Mouse (Mus musculus) retina, postnatal 1 day (tissue): ENCODE measurements around the gene Pabpn1.

ENCODE experiments used
- DNase-seq: peaks from one replicate; pipeline ENCODE4 v3.0.0-alpha.2; 2012

Pabpn1 gene

DNA sequence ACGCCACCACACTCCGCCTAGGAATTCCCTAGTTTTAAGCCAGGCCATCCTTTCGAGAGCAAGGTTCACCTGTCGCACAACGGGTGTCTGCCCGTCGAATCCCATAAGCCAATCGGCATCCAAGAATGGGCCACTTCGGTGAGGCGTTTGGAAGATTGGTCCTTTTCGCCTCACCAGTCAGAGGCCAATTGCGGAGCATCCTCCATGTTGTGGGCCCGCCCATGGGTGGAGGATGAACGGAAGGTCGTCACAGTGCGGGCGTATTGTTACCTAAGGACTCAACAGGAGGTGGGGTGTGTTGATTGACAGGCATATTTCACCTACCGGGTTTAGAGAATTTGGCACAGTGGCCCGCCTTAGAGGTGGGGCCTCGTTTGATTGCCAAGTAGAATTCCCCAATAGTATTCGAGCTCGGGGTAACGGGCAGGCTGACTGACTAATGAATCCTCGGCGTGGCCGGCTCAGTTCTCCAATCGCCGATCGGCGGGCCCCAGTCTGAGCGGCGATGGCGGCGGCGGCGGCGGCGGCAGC, 1.4 kb downstream of the Pabpn1 start:
- peak; percentile 100 for DNase-seq

DNA sequence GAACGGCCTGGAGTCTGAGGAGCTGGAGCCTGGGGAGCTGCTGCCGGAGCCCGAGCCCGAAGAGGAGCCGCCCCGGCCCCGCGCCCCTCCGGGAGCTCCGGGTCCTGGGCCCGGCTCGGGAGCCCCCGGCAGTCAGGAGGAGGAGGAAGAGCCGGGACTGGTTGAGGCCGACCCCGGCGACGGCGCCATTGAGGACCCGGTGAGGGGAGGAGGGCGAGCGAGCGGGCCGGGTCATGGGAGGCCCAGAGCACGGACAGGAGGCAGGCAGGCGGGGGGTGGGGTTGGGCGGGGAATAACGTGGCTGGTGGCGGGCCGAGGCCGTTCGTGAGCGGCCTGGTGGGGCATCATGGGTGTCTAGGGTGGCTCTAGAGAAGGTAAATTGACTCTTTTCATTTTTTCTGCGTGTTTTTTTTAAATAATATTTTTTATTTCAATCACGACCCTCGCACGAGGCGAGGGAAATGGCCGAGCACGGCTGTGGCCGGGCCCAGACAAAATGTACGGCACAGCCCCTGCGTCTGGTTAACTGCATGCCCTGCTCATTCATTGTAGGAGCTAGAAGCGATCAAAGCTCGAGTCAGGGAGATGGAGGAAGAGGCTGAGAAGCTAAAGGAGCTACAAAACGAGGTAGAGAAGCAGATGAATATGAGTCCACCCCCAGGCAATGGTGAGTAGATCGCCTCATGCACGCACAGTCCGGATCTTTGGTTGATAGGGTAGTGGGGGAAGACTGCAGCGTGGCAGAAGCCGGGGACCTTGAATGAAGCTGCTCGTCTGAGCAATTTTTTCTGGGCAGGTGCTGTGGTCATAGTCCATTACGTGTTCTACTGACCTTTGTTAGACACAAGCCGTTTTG, 2.2 kb downstream of the Pabpn1 start:
- peak; percentile 71 for DNase-seq

DNA sequence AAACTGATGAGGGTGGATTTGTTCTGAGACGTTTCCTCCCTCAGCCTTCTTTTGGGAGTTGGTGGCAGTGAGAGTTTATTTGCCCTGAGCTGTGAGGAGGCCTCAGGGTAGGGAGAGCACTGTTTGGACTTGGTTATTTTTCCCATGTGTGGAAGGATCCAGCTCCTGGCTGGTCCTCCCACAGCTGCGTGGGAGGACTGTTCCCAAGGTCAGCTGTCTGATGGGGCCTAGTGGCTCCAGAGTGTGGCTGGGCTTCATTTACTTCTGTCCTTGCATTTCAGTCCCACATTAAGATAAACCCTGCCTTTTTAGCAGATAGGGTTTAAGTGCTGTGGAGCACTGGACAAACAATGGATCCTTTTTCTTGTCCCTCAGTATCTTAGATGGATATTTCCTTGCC, 5.1 kb downstream of the Pabpn1 start:
- DNase-seq: no peak

DNA sequence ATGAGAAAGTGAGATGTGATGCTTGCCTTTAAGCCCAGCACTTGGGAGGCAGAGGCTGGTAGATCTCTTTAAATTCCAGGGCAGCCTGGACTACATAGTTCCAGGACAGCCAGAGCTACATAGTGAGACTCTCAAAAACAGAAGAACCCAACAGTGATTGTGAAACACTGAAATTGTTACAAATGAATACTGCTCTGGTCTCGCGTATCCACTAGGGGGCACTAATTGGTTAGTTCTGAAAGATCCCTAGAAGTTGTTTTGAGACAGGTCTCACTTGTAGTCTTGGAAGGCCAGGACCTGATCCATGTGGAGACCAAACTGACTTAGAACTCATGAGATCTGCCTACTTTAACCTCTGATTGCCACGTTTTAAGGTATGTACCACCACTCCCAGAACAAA, 8.1 kb downstream of the Pabpn1 start:
- DNase-seq: peak; percentile 89

DNA sequence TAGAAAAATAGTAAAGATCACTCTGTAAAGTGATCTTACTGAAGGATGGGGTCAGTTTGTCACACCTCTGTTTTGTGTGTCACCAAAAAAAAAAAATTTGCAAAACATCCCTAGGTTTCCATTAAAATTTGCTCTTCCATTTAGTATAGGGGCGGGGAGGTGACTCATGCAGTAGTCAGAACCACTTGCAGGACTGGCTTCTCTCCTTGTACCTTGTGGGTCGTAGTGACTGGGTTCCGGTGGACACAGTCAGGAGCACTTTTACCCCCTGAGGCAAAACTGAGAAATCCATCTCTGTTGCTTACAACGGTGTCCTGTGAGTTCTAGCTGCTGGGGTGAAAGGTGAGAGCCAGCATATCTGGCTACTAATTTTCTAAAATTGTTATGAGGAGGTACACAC, 11.3 kb downstream of the Pabpn1 start:
- no peak for DNase-seq

DNA sequence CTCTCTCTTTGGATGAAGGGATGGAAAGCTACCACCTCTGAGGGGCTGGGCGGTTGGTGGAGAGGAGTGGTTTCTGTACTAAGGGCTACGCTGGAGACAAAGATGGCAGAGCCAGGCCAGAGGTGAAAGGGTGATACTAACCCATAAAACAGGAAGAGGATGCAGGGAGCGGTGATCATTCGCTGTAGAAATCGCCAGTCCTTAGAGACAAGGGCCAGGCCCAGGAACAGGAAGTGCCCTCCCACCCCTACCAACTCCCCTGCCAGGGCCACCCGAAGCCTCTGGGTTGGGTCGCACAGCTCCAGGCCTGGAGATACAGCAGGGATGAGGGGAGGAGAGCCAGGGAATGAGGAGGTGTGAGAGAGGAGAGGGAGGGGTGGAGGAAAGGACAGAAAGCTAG, 16.4 kb downstream of the Pabpn1 start:
- DNase-seq: no peak

DNA sequence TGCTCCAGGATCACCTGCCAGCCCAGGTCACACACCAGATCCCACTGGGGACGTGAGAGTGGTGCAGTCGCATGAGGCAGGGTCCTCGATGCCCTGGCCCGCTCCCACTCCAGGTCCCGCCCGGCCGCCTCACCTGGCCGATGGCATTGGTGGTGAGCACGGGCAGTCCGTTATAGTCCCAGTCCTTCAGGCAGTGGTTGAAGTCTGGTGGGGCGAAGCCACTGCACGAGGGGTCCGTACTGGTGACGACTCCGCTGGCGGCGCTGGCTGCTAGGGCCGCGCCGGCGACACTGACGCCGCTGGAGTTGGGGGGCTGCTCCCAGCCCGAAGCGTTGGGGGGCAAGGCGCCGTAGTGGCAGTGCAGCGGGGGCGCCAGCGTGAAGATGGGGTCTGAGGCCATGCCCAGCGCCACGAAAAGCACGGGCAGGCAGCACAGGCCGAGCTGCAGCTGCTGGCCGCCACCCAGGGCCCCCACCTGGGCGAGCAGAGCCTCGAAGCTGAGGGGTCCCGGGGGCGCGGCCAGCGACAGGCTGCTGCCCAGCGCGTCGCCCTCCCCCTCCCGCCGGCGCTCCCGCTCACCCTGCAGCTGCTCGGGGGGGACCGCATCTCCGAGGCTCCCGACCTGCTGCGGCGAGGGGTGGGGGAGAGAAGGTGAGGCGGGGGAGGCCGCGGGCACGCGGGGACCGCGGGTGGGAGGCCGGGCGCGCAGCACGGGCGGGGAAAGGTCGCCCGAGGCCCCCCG, 20.0 kb downstream of the Pabpn1 start:
- peak; percentile 71 for DNase-seq

DNA sequence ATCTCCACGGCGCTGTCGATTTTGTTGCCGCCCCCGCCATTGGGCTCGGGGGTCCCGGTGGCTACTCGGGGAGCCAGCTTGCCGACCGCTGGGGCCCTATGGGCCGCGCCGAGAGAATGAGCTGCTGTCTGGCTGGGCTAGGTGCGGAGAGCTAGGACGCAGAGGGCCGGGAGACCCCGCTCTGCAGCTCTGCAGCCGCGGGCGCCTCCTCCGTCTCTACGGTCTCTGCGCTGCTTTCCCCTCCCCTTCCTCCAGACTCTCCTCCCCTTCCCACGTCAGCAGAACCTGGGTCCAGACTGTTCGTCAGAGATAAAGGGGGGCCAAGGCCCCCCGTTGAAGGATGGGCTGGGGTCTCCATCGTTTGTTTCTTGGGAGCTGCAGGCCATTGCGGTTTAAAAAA, 20.6 kb downstream of the Pabpn1 start, which contains the start of gene Slc22a17:
Gene Slc22a17 (minus strand): TSS at position 247 of the 400 bp plus-strand sequence.
- DNase-seq: peak; percentile 87

DNA sequence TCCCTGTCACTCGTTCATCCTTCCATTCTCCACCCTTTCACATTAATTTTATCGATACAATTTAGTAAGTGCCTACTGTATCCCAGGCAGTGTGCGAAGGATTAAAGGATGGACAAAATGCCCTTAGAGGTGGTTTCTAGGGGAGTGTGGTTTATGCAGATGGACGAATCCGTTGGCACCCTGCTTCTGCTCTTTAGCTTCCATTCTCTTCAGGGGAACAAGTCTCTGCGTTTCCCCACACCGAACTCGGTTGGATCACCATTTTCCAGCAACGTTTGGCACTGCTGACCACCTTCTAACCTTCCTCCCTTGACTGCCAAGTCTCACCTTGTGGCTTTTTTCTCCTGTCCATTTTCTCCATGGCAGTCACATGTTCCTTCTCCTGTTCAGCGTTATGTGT, 21.0 kb downstream of the Pabpn1 start:
- no peak for DNase-seq

DNA sequence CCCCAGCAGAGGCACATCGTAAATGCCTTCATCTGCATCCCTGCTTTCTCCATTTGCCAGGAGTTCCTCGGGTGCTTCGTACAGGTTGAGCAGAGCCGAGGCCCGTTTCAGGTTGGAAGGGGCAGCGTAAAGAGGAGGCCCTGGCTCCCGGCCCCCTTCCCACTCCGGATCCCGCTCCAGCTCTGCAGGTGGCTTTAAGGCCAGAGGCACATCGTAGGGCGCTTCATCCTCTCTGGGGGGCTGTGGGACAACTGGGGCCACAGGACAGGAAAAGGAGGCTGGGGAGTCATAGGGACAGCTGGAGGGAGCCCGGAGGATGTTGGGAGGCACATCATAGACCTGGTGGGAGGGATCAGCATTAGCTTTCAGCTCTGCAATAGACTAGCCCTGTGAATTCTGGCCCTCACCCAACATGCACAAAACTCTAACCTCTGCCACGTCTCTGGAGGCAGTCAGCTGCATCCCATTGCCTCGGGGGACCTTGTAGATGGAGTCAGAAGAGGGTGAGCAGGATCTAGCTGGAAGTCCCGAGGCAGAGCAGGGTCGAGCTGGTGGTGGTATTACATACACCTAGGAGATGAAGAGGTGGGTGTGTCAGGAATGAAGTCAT, 27.9 kb downstream of the Pabpn1 start:
- no peak for DNase-seq

DNA sequence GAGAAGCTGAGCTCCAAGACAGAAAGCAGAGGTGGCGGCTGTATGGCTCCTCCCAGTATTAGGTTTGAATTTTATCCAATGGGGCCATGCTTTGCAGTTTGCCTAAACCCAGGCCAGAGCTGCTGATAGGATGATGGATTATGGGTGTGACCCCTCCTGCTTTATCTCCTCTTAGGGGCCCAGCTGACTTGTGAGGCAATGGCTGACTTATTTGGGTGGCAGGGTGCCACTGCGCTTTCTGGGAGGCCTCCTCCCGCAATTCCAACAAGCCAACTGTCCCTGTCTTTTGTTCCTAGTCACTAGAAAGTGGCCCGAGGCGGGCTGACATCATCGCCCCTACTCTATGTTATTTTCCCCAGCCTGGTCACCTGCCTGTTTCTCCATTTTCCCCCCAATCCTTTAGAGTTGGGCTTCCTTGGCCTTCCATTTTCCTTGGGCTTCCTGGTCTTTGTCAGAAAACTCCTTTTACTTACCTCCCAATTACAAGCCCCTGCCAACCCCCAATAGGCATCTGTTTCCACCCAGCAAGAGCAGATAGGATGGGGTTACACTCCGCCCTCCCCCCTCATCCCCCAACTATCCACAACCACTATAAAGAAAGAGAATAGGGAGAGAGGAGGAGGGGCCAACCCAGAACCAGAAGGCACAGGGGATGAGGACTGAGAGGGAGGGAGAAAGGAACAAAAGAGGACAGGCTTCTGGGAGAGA, 32.5 kb downstream of the Pabpn1 start:
- DNase-seq: peak; percentile 78

DNA sequence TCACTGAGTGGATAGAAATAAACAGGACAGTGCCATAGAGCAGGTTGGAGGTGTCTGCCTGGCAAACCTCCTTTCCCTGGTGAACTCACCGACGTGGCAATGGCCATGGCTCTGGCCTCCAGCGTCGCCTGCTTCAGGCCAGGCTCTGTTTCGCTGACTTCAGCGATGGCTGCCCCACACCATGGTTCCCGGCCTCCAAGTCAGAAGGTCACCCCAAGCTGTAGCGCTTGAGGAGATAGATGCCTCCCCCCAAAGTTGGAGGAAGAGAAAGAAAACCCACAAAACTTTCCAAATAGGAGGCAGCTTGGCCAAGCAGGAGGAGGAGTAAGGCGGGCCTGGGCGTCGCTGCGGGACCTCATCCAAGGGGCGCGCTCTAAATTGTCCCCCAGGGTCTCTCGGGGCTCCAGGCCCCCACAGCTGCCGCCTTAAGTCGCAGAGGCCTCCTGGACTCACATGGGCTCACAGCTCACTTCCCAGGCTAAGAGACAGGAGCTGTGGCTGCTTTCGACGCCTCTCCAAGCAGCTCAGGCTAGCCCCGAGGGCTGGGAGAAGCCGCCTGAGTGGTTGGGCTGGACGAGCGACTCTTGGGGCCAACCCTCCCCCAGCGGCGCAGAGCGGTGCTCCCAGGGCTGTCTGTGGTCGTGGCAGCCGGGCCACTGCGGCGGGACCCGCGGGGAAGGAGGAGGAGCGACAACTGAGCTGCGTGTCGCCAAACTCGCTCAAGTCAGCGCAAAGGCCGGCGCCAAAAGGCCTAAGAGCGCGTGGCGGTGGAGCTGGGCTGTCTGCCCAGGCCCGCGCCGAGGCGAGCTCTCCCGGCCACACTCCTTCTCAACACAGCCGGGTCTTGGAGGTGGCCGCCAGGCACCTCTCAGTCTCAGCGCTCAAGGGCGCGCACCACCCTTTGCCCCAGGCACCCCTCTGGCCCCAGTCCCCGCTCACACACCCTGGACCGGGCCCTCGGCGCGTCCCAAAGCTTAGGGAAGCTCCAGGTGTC, 33.3 kb downstream of the Pabpn1 start, which contains the start of gene Efs:
Gene Efs (minus strand): TSS at position 778 of the 994 bp plus-strand sequence.
- DNase-seq: peak; percentile 78

DNA sequence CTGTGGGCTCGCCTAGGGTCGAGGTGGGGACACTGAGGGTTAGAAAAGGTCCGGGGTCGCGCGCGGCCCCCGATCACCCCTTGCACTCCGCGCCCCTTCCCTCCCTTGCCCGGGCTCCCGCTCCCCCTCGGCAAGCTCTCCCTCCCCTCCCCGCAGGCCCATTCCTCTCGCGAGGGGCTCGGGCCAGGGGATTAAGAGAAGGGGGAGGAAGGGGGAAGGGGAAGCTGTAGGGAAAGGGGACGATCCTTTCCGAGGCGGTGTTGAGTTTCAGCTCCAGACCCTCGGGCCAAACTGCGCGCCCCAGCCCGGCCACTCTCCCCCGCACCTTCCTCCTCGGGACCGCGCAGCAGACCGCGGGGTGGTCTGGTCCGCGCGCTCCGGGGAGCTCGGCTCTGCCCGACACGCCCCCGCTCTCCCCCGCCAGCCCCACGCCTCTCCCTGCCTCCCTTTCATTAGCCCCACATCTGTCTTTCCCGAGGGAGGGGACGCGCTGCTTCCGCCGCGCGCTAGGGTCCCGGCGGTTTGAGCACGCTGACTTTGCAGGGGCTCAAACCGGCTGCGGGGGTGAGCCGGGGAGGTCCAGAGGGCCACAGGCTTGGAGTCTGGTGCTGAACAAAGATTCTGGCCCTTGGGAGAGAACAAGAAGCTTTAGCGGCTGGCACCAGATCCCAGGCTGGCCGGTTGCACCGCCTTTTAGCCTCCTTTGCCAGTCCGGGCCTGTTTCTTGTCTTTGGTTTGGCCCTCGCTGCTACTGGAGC, 34.3 kb downstream of the Pabpn1 start:
- peak; percentile 90 for DNase-seq

DNA sequence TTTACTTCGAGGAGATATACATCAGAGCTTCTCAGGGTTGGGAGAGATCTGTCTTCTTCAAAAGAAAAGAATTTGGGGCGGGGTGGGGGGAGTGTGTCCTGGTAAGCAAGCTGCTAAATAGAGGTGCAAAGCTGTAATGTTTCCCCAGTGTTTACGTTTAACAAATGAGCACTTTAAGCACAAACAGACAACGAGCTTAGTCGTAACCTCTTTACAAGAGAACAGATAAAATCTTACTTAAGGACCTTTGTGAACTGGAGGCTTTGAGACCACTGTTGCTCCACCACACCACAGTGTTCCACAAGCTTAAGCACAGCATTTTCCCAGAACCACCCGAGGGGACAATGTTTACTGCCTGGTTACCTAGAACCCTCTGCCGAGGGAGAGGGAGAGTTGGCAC, 35.0 kb downstream of the Pabpn1 start:
- DNase-seq: no peak

DNA sequence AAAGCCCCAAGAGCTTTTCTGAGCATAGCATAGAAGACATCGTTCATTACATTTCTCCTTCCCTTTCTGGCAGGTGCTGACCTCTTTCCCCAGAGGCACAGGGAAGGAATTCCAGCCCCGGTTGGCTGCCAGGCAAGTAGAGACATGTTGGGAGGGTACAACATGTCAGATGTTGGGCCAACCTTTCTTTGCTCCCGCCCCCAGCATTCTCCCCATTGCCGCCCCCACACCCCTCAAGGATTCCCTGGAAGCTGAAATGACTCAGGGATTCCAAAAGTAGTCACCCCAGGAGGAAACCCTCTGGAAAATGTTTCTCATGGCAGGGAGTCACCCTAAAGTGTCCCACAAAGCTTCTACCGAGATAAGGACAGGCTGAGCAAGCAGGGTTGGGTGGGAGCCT, 37.5 kb downstream of the Pabpn1 start:
- DNase-seq: no peak

DNA sequence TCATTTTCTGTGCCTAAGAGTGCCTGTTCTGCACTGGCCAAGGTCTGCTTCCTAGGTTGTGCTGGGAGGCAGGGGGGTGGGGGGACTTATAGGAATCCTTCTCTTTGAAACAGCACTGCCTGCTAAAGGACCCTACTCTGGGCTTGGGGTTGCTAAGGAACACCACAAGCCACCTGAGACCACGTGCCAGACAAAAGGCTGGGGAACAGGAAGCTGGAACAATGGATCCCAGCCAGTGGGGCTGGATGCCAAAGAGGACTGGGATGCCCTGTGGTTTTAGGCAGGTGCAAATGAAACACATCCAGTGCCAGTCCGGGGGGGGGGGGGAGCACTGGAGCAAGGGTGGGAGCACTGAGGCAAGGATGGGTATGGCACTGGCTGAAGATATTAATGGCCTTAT, 38.1 kb downstream of the Pabpn1 start:
- DNase-seq: peak; percentile 31

DNA sequence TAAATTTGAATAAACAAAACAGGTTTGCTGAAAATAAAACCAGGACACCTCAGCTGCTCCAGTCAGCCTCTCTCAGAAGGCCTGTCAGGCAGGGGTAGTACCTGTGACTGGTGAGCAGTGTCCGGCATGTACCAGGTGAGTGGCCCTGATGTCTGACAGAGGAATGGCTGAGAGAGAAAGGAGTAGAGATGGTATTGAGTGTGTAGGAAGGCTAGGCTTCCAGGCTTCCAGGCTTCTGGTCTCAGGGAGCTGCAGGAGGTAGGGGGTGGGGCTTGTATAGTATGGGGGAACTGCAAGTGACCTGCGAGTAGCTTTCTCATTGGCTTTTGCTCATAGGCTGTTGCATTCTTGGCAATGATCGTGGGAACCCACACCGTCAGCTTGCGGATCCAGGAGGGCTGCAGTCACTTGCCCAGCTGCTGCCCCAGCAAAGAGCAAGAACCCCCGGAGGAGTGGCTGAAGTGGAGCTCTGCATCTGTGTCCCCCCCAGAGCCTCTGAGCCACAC, 40.4 kb downstream of the Pabpn1 start, which contains the start of gene Il25:
Gene Il25 (plus strand): TSS at position 51 of the 506 bp plus-strand sequence.
- peak; percentile 80 for DNase-seq

DNA sequence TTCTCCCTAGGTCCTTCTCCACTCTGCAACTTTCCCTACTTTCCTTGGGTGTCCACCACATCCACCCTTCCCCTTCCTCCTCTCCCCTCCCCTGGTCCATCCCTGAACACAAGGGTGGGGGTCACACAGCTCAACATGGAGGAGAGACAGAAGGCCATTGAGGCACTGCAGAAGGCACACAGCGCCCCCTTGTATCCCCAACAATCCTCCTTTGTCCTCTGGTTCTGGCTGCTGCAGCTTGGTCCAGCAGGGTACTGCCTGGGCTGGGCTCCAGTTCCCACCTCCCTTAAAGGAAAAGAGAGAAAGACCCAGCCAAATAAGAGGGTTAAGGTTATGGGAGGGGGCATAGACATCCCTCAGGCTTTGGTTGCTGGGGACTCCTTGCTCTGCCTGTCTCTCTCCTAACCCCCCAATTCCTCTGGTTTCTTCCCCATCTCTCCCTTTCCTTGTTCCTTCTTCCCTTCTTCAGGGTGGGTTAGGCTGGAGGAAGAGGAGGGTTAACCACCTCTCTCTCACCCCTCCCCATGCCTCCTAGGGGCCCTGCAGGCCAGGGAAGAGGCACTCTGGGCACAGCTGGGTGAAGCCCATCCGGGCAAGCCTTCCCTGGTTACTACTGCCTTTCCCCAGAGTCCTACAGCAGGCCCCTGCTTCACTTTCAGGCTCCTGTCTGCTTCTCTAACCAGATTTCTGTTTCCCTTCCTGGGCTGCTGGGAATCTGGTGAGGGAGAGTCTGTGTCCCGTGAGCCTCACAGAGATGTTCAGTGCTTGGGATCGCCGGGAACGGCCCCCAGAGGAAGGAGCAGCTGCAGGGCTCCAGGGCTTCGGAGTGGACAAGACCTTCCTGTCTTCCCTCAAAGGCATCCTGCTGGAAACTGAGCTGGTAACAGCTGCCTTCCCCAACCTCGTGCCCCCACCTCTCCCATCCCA, 43.9 kb downstream of the Pabpn1 start, which contains the start of gene Cmtm5:
Gene Cmtm5 (plus strand): TSS at position 358 of the 927 bp plus-strand sequence.
- peak; percentile 63 for DNase-seq

DNA sequence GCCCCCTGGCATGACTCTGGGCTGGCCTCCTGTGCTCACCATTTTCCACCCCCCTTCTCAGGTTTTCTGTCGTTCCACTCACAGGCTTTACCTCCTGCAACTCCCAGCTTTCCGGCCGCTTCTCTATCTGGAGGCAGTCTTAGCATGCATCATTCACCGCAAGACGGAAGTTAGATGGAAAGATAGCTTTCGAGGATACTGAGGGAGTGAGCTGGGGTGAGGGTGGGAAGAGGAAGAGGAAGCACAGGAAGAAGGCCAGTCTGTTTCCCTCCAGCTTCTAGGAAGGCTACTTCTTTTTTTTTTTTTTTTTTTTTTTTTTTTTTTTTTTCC, 44.5 kb downstream of the Pabpn1 start:
- no peak for DNase-seq
